Mouse (Mus musculus): ENCODE data around the gene Ddb1.
A peak's percentile ranks its signal among the peaks of the same experiment; 100 is the strongest.

The Ddb1 gene

GRCm38 (mm10) chr19:10661373-10661772 lies 56.2 kb downstream of the Ddb1 start:
- peak; percentile 74 for DNase-seq (ENCODE audit: low read depth, low spot score)

- peak; percentile 51 for DNase-seq (ENCODE audit: low read depth, low spot score)
These were observed 56.8 kb downstream of the Ddb1 start for GRCm38 (mm10) chr19:10661919-10662318.

GRCm38 (mm10) chr19:10662665-10663064 lies 57.5 kb downstream of the Ddb1 start:
- DNase-seq (ENCODE audit: low read depth, low spot score): no peak

GRCm38 (mm10) chr19:10665093-10665492 lies 60.0 kb downstream of the Ddb1 start:
- no peak for DNase-seq (ENCODE audit: low read depth, low spot score)

DNA sequence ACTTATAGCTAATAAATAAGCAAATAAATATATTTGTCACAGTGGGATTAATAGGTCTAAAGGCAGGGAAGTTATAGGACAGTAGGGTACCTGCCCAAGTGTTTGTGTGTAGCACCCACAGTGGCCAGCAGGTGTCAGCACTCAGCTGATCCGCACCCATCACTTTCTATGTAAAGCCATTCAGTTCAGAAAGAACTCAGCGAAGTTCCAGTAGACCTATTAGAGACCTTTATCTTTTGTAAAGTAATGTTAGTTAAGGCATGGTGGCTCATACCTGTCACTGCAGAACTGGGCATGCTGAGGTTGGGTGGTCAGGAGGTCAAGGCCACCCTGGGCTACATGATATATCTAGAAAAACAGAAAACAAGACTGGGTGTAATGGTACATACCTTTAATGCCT lies 60.4 kb downstream of the Ddb1 start:
- peak; percentile 63 for DNase-seq (ENCODE audit: low read depth, low spot score)

DNA sequence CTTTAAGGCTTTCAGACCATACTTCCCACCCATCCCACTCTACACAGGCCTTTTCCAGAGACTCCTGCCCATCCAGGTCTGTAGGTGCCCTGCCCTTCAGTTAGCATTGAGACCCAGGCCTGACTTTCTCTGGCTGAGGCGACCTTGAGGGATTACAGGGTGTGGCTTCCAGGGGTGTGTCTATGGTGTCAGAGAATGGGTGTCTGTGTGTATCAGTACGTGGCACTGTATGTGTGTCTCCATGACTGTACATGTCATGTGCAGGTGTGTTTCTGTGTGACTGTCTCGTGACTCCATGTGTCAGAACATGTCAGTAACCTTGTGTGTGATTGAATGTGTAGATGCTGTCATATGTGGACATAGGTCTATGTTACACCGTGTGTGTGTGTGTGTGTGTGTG lies 66.2 kb downstream of the Ddb1 start:
- no peak for DNase-seq (ENCODE audit: low read depth, low spot score)

DNA sequence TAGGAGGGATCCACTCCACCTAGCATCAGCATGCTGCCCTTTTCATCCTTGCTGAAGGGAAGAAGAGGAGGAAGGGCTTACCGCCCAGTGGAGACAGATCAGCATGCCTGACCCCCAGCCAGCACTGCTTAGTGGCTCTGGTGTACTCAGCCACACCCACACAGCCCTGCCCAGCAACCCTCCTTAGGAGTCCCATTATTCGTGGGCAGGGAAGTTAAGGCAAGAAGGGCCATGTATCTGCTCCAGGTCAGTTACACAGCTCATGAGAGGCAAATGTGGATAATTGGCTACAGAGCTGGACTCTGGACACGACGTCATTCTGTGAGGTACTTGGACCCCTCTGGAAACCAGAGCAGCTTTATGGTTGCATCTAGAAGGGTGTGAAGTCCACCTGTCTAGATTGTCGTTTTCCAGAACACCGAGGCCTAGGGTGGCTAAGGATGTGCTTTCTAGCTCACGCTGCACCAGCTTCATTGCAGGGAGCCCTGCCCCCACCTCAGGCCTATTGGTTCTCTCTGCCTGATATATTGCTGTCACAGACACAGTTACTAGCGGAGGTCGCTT lies 66.8 kb downstream of the Ddb1 start:
- DNase-seq (ENCODE audit: low read depth, low spot score): no peak

GRCm38 (mm10) chr19:10673275-10673674 lies 68.1 kb downstream of the Ddb1 start:
- no peak for DNase-seq (ENCODE audit: low read depth, low spot score)

DNA sequence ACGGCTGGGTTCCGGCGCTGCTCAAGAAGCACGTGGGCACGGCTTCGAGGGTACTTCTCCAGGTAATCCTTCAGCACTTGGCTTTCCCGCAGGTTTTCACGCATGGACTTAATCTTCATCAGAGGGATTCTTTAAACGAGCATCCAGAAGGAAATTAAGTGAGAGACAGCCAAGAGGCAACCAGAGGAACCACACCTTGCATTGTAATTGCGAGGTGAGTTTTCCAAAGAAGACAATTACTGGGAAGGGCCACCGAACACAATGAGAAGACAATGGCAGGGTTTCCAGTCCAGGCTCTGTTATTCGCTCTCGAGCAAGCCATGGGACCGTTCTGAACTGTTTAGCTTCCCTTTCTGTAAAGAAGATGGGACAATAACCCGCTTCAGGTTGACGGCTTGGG lies 71.5 kb downstream of the Ddb1 start:
- no peak for DNase-seq (ENCODE audit: low read depth, low spot score)

GRCm38 (mm10) chr19:10677915-10678771 lies 73.0 kb downstream of the Ddb1 start, which contains the start of gene Pga5:
Gene Pga5, minus strand, starts transcription at chr19:10678071.
- DNase-seq (ENCODE audit: low read depth, low spot score): peak; percentile 64

GRCm38 (mm10) chr19:10678772-10679067 lies 73.6 kb downstream of the Ddb1 start:
- DNase-seq (ENCODE audit: low read depth, low spot score): no peak
